Comparison of ENCODE assay signal across 8 mouse cellular contexts in the genomic region with DNA sequence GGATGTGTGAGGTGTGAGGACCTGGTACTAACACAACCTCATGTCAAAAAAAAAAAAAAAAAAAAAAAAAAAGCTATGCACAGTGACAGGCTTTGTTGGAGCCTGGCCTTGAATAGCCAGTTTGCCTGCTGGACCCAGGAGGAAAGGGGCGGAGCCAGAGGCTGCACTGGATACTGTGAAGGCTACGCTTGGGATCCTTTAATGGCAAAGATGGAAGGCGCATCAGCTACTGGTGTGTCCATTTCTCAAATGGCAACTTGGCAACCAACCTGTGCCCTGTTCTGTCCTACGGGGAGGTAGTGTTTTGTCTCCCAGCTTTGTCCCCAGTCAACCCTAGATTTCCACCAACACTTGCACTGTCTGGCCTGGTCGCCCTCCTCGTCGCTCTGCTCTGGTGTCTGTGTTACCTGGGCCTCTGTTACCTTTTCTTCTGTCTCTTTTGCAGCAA. TPM values are rescaled to one million over a fixed set of nuclear protein-coding genes. Genes with fewer than 3 reads are reported as not detected.
A peak's percentile ranks its signal among the peaks of the same experiment; 100 is the strongest.
DNase-seq lines count a peak whose midpoint lies in the region; ATAC-seq and TF ChIP-seq lines count a peak whose summit lies in the region.

No protein-coding gene starts in this region.

- no peaks in the 10 kb centered on the region for H3K27me3 ChIP-seq in kidney, postnatal 0 days (ENCODE audit: insufficient read depth, low read length)
- H3K27me3 ChIP-seq in kidney, embryonic 14.5 days (ENCODE audit: control insufficient read depth, insufficient read depth, low read length): no peaks in the 10 kb centered on the region
- H3K27me3 ChIP-seq in Patski: no peaks in the 10 kb centered on the region
- H3K27me3 ChIP-seq in forebrain, embryonic 15.5 days: no peaks in the 10 kb centered on the region

- H3K4me2 ChIP-seq in kidney, postnatal 0 days (ENCODE audit: low read length): no peak overlapping the region
- no peak overlapping the region for H3K4me2 ChIP-seq in kidney, embryonic 14.5 days (replicated peaks; ENCODE audit: low read depth, low read length)
- H3K4me2 ChIP-seq in forebrain, embryonic 15.5 days (replicated peaks): no peak overlapping the region

- no peak for TF ChIP-seq CTCF in kidney, postnatal 0 days (IDR thresholded peaks at IDR 0.05; ENCODE audit: low read depth)
- TF ChIP-seq CTCF in Patski (IDR thresholded peaks at IDR 0.05): no peak

- H3K36me3 ChIP-seq in kidney, postnatal 0 days (ENCODE audit: insufficient read depth, low read length): peaks cover 55% of the 10 kb centered on the region
- H3K36me3 ChIP-seq in kidney, embryonic 14.5 days (ENCODE audit: control insufficient read depth, insufficient read depth, low read length): peaks cover 65% of the 10 kb centered on the region
- peaks cover 62% of the 10 kb centered on the region for H3K36me3 ChIP-seq in forebrain, embryonic 15.5 days

- in situ Hi-C loops in Patski (cut with MboI; ENCODE audit: low pct_unique_long_range_greater_than_20kb): no loop called here

- POLR2A ChIA-PET in Patski (lab: Charles Lee): interaction anchor here (0.5 to 8.0 kb wide), 8 partner anchors 8 to 84 kb away, joined by 3 to 69 read pairs (median 4); a partner anchor contains a TSS

- no peak overlapping the region for H3K9ac ChIP-seq in kidney, postnatal 0 days (ENCODE audit: low read depth, low read length)
- no peak overlapping the region for H3K9ac ChIP-seq in kidney, embryonic 14.5 days (ENCODE audit: low read depth, low read length)
- H3K9ac ChIP-seq in forebrain, embryonic 15.5 days (replicated peaks): no peak overlapping the region

- no peak overlapping the region for H3K27ac ChIP-seq in kidney, postnatal 0 days
- no peak overlapping the region for H3K27ac ChIP-seq in kidney, embryonic 14.5 days (ENCODE audit: low read depth, low read length)
- H3K27ac ChIP-seq in forebrain, embryonic 15.5 days (replicated peaks): peak overlapping the region; percentile 49

- 70% methylated on average over 7 of the region's 7 CpGs for WGBS in kidney, postnatal 0 days
- 72% methylated on average over 7 of the region's 7 CpGs for WGBS in kidney, embryonic 14.5 days
- 80% methylated on average over 7 of the region's 7 CpGs for WGBS in forebrain, embryonic 15.5 days

- DNase-seq in kidney, postnatal 0 days (ENCODE audit: low spot score): peak; percentile 79
- no peak for DNase-seq in Patski (ENCODE audit: low read depth, low spot score)
- DNase-seq in kidney, postnatal 25 days: peak; percentile 65 to 71
- peak; percentile 61 for DNase-seq in ovary, postnatal 36 days (ENCODE audit: low spot score)
- no peak for DNase-seq in frontal cortex, postnatal 14 days (ENCODE audit: low spot score in 2 of 2)
- no peak for DNase-seq in thymus, postnatal 14 days

- CTCF ChIA-PET in Patski (lab: Charles Lee): interaction anchor here (0.8 to 2.3 kb wide), 3 partner anchors 12 to 31 kb away, joined by 3 to 6 read pairs (median 6); no protein-coding TSS in a partner anchor

- H3K4me1 ChIP-seq in kidney, postnatal 0 days (replicated peaks; ENCODE audit: insufficient read depth, low read length): no peaks in the 10 kb centered on the region; the same call in 1 of the 2 replicates
- 0 out of 2 replicates have a peak, but pooled peaks cover 11% of the 10 kb centered on the region for H3K4me1 ChIP-seq in kidney, embryonic 14.5 days (ENCODE audit: control insufficient read depth, insufficient read depth, low read length)
- H3K4me1 ChIP-seq in forebrain, embryonic 15.5 days: peaks cover 34% of the 10 kb centered on the region

- no peaks in the 10 kb centered on the region for H3K9me3 ChIP-seq in kidney, postnatal 0 days (replicated peaks; ENCODE audit: low read length)
- H3K9me3 ChIP-seq in kidney, embryonic 14.5 days (ENCODE audit: control insufficient read depth, low read length): no peaks in the 10 kb centered on the region
- H3K9me3 ChIP-seq in forebrain, embryonic 15.5 days: no peaks in the 10 kb centered on the region

- ATAC-seq in kidney, postnatal 0 days (replicated peaks; ENCODE audit: low FRiP score, low read depth): no peak
- ATAC-seq in kidney, embryonic 14.5 days (ENCODE audit: low FRiP score, low TSS enrichment): no peak
- peak; percentile 18 for ATAC-seq in Patski
- ATAC-seq in forebrain, embryonic 15.5 days (replicated peaks): no peak

- H3K4me3 ChIP-seq in kidney, postnatal 0 days (replicated peaks; ENCODE audit: low read depth, low read length): no peak overlapping the region
- H3K4me3 ChIP-seq in kidney, embryonic 14.5 days (ENCODE audit: low read length): no peak overlapping the region
- H3K4me3 ChIP-seq in forebrain, embryonic 15.5 days: no peak overlapping the region

RNA-seq across cellular contexts. Expression of a gene that starts 5.2 kb away (rescaled TPM):
- 14,836 and 15,514 TPM in 2 replicates for polyA plus RNA-seq in kidney, postnatal 0 days (2015; fragmentation: Nextera tagmentation; extraction: Ambion mirVana)
- 14,375 and 16,963 TPM in 2 replicates for polyA plus RNA-seq in kidney, embryonic 14.5 days (2014; fragmentation: Nextera tagmentation; extraction: Ambion mirVana)
- polyA plus RNA-seq in Patski (2021): 2,926 TPM
- 16,767 and 16,970 TPM in 2 replicates for polyA plus RNA-seq in forebrain, embryonic 15.5 days (2015; fragmentation: Nextera tagmentation; extraction: Ambion mirVana)

RNA-seq across cellular contexts. Expression of a gene that starts 6.2 kb away (rescaled TPM):
- 9.6 and 9.9 TPM in 2 replicates for polyA plus RNA-seq in kidney, postnatal 0 days (2015; fragmentation: Nextera tagmentation; extraction: Ambion mirVana)
- 11.7 and 14.6 TPM in 2 replicates for polyA plus RNA-seq in kidney, embryonic 14.5 days (2014; fragmentation: Nextera tagmentation; extraction: Ambion mirVana)
- 11.1 TPM for polyA plus RNA-seq in Patski (2021)
- 32.6 and 34.2 TPM in 2 replicates for polyA plus RNA-seq in forebrain, embryonic 15.5 days (2015; fragmentation: Nextera tagmentation; extraction: Ambion mirVana)

RNA-seq across cellular contexts. Expression of a gene that starts 58.8 kb away (rescaled TPM):
- 175 and 205 TPM in 2 replicates for polyA plus RNA-seq in kidney, postnatal 0 days (2015; fragmentation: Nextera tagmentation; extraction: Ambion mirVana)
- polyA plus RNA-seq in kidney, embryonic 14.5 days (2014; fragmentation: Nextera tagmentation; extraction: Ambion mirVana): 312 and 390 TPM in 2 replicates
- 246 TPM for polyA plus RNA-seq in Patski (2021)
- polyA plus RNA-seq in forebrain, embryonic 15.5 days (2015; fragmentation: Nextera tagmentation; extraction: Ambion mirVana): 521 and 538 TPM in 2 replicates

Comparison
In these comparisons a context has a peak if more than half of its experiments do, and no peak if none do; other contexts are left out.
1. DNase-seq: peak in kidney, postnatal 0 days (single experiment), kidney, postnatal 25 days (2 of 2) and ovary, postnatal 36 days (single experiment); none in Patski (single experiment), frontal cortex, postnatal 14 days (0 of 2) and thymus, postnatal 14 days (single experiment).